Mouse (Mus musculus) thymus, adult 2 months (tissue): ENCODE measurements around the gene Onecut1. TPM values are rescaled to one million over a fixed set of nuclear protein-coding genes. Genes with fewer than 3 reads are reported as not detected.

Source experiments
- DNase-seq: peaks from one replicate; pipeline ENCODE4 v3.0.0; 2021
- H3K27ac ChIP-seq: fragments of 200-500 bp; 2 replicates; pipeline ENCODE4 v1.5.1; 2012; ENCODE audit warnings: low read length, control low read depth; ENCODE audit not compliant: control insufficient read depth, insufficient read depth
- H3K27me3 ChIP-seq: fragments of 200-500 bp; 2 replicates; pipeline ENCODE4 v1.6.1; 2012; ENCODE audit warnings: mild to moderate bottlenecking, low read length, moderate library complexity, mixed read lengths; ENCODE audit not compliant: control insufficient read depth, insufficient read depth
- H3K36me3 ChIP-seq: fragments of 200-500 bp; 2 replicates; pipeline ENCODE4 v1.6.1; 2012; ENCODE audit warnings: mild to moderate bottlenecking, low read length, moderate library complexity; ENCODE audit not compliant: control insufficient read depth, insufficient read depth
- H3K4me1 ChIP-seq: fragments of 200-500 bp; replicated peaks from 2 replicates; pipeline ENCODE4 v1.6.1; 2012; ENCODE audit warnings: low read length; ENCODE audit not compliant: control insufficient read depth, insufficient read depth
- H3K4me3 ChIP-seq: fragments of 200-500 bp; 2 replicates; pipeline ENCODE4 v1.5.1; 2012; ENCODE audit warnings: mild to moderate bottlenecking, low read length, control low read depth, moderate library complexity; ENCODE audit not compliant: control insufficient read depth, insufficient read depth
- CTCF ChIP-seq: fragments of 200-500 bp; IDR thresholded peaks from 2 replicates; pipeline ENCODE4 v1.5.1; 2012; ENCODE audit warnings: mild to moderate bottlenecking, control low read depth, low read length, moderate library complexity, borderline replicate concordance; ENCODE audit not compliant: control insufficient read depth, poor library complexity, insufficient read depth; ENCODE audit errors: extremely low read depth
- POLR2A ChIP-seq: fragments of 200-500 bp; IDR thresholded peaks from 2 replicates; pipeline ENCODE4 v1.6.1; 2012; ENCODE audit warnings: mild to moderate bottlenecking, low read length, control low read depth, moderate library complexity; ENCODE audit not compliant: control insufficient read depth, poor library complexity, insufficient read depth; ENCODE audit errors: extremely low read depth
- WGBS: fragments of 180-500 bp; shearing (Covaris S2); methylation state at CpG from one replicate; pipeline ENCODE4 v1.1.7; 2018; 5-methylcytosine and 5-hydroxymethylcytosine counted together
- polyA plus RNA-seq: library from polyadenylated mRNA; depleted of rRNA; stranded (reverse); fragments of >200 nt; gene quantifications from 2 replicates; pipeline ENCODE4 v1.2.3, GENCODE M21; 2012

The Onecut1 gene
- polyA plus RNA-seq, 1 experiment, result 0.03 TPM

DNA sequence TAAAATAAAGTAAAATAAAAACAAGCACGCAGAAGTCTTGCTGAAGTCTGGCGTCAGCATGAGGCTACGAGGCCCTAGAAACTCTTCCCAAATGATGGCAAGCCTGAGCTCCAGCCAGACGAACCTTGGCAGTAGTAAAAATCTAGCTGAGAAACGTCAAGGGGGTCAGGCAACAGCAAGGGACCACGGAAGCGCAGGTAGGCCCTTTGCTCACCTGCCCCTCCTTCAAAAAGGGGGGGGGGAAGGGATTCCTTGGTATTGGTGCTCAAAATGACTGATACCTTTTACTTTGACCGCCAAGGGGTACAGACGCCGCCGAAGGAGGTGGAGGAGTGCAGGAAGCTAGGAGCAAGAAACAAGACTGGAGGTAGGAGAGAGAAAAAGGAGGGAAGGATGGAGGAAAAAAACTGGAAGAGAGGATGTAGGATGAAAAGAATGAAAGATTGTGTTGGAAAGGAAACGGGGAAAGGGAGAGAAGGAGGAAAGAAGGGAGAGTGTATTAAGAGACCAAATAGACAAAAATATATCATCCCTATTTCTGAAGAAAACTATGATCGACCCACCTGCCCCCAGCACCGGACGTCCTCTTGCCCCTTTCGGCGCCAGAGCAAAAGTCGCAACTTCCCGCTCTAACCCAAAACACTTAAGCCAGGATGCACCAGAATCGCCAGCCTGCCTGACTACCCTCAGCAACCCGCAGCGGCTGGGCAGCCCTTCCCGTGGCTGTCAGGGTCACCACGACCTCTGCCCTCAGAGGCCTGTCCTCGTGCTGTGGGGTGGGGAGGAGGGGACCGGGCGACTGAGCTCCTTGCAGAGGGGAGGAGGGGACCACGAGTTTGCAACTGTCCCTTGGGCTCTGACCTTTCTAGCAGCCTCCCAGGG lies 8.3 kb upstream of the Onecut1 start:
- TF ChIP-seq POLR2A (no peak), CTCF (no peak)
- Histone ChIP-seq H3K27me3 (peaks cover 13% of the 10 kb centered on the region), H3K27ac (no peak overlapping the region), H3K4me1 (no peaks in the 10 kb centered on the region), H3K4me3 (no peak overlapping the region), H3K36me3 (no peaks in the 10 kb centered on the region)
- 7% methylated on average over 28 of the region's 28 CpGs for WGBS
- no peak for DNase-seq

DNA sequence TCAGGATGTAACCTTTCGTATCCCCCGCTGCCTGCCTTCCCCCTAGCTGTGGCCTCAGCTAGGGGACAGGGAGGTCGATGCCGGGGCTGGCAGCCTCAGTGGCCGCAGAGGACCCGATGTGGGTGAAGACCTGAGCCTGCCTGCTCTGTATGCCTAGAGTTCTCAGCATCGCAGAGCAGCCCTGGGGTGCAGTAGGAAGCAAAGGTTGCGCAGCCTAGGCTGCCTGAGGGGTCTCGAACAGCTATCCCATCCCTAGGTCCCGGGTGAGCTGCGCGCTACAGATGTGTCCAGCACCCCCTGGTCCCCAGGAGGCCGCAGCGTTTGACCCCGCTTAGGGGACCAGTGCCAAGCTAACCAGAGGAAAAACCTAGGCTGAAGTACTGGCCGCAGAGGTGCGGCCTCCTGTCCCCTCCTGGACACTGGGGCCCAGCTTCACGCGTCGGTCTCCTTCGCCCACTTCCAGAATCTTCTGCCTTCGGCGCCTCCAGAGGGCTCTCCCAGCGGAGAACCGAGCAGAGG lies 7.6 kb upstream of the Onecut1 start:
- Histone ChIP-seq H3K27me3 (peaks cover 17% of the 10 kb centered on the region), H3K4me1 (no peaks in the 10 kb centered on the region), H3K27ac (no peak overlapping the region), H3K4me3 (no peak overlapping the region), H3K36me3 (no peaks in the 10 kb centered on the region)
- WGBS, result 11% methylated on average over 25 of the region's 25 CpGs
- TF ChIP-seq CTCF (no peak), POLR2A (no peak)
- no peak for DNase-seq

DNA sequence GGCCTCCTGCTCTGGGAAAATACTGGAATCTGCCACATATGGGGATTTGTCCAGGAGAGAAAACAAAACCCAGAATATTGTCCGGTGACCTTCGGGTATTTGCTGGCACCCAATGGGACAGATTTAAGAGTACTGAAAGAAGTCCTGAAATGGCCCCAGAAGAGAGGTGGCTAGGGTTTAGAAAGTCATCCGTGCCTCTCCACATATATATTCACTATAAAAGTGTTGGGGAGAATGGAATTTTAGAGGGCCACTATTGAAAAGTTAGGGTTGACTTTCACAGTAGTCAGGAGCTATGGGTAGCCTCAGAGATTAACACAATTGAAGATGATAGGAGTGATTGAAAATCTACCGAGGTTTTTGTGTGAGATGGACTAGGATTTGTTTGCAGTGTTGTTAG lies 6.3 kb upstream of the Onecut1 start:
- H3K4me3 ChIP-seq, result no peak overlapping the region
- DNase-seq, result no peak
- H3K36me3 ChIP-seq, result no peaks in the 10 kb centered on the region
- H3K4me1 ChIP-seq, result no peaks in the 10 kb centered on the region
- peaks cover 19% of the 10 kb centered on the region for H3K27me3 ChIP-seq
- 11% methylated on average over 4 of the region's 4 CpGs for WGBS
- no peak overlapping the region for H3K27ac ChIP-seq
- no peak for TF ChIP-seq CTCF
- TF ChIP-seq POLR2A, result no peak

DNA sequence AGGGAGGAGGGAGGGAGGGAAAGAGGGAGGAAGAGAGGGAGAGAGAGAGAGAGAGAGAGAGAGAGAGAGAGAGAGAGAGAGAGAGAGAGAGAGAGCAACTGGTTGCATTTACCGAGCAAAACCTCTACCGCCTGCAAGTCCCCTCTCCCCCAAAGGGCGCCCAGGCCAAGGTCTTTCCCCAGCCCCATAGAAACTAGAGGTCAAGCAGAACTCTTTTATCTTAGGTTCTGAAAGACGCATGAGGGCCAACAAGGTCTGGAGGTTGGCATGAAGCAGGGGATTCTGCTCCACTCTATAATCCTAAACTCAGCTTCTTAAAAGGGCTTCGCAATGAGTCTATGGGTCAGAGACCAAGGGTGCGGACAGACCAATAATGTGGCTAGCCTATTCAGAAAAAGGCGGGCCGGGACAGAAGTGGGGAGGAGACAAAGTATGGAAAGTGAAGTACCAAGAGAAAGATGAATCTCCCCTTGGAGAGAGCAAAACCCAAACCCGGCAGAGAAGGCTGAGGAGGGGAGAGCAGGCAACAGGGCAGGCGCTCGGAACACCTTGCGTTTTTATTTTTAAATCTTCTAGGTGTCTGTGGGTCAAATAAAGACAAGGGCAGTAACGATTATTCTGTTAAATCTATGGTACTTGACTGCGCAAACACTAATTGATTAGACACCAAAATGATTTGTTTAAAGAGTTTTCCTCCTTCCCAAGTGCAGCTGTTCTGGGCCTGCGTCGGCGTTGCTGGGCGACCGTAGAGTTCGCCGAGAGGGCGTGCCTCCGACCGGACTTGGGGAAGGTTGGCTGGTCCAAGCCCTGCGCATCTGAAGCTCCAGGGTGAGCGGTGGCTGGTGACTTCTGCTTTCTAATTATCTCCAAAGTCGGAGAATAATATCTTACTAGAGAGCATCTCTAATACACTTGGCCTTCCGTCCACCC lies 4.9 kb upstream of the Onecut1 start:
- no peak for DNase-seq
- 10% methylated on average over 28 of the region's 28 CpGs for WGBS
- no peaks in the 10 kb centered on the region for H3K36me3 ChIP-seq
- no peak overlapping the region for H3K27ac ChIP-seq
- peaks cover 16% of the 10 kb centered on the region for H3K27me3 ChIP-seq
- H3K4me3 ChIP-seq, result no peak overlapping the region
- TF ChIP-seq POLR2A (no peak), CTCF (no peak)
- H3K4me1 ChIP-seq, result no peaks in the 10 kb centered on the region

DNA sequence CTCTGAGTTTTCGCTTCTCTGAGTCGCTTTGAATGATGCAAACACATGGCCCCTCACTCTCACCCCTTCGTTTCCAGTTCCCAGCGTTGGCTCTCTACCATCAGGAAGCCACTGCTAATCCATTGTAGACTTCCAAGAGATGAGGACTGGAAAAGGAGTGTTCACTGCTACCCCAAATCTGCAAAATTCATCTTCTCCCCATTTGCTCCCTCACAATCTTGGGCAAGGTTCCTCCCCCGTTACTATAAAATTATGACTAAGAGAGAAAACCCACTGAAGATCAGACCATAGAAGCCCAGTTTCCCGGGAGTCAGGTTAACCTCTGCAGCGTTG lies 4.2 kb upstream of the Onecut1 start:
- peaks cover 16% of the 10 kb centered on the region for H3K27me3 ChIP-seq
- 11% methylated on average over 7 of the region's 7 CpGs for WGBS
- H3K36me3 ChIP-seq, result no peaks in the 10 kb centered on the region
- no peak overlapping the region for H3K27ac ChIP-seq
- no peak for DNase-seq
- no peaks in the 10 kb centered on the region; the same call in 1 of the 2 replicates for H3K4me1 ChIP-seq
- H3K4me3 ChIP-seq, result no peak overlapping the region
- TF ChIP-seq POLR2A, result no peak
- TF ChIP-seq CTCF, result no peak

DNA sequence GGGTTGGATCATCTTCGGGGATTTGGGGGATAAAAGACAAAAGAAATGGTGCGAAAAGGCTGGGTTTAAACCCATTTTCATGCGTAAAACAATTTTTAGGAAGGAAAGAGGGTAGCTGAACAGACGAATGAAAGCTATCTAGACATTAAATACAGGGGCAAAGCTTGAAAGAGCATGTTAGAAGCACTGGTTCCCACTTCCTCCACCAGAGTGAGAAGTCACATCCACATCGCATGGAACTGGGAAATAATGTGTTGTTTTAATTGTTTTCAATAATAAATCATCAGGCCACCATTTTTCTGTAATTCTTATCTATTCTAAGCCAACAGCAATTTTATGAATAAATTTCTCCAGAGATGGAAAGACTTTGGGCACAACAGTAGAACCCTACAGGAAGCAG lies 3.6 kb upstream of the Onecut1 start:
- TF ChIP-seq CTCF, result no peak
- no peak for TF ChIP-seq POLR2A
- Histone ChIP-seq H3K4me3 (no peak overlapping the region), H3K36me3 (no peaks in the 10 kb centered on the region), H3K27me3 (peaks cover 15% of the 10 kb centered on the region), H3K27ac (no peak overlapping the region), H3K4me1 (no peaks in the 10 kb centered on the region; the same call in 1 of the 2 replicates)
- 10% methylated on average over 5 of the region's 5 CpGs for WGBS
- no peak for DNase-seq
